Mouse (Mus musculus) stomach, embryonic 14.5 days (tissue): ENCODE data around the gene Cacng7. TPM values are rescaled to one million over a fixed set of nuclear protein-coding genes. Genes with fewer than 3 reads are reported as not detected.
A peak's percentile ranks its signal among the peaks of the same experiment; 100 is the strongest.

ENCODE experiments used
- ATAC-seq: fragments of 200-750 bp; cut with Nextera tagmentation; 2 replicates; pipeline ENCODE4 v1.8.0; 2017; ENCODE audit warnings: low read depth, moderate TSS enrichment; ENCODE audit not compliant: insufficient number of reproducible peaks, insufficient read depth, low FRiP score
- H3K27ac ChIP-seq: fragments of 300-500 bp; sonication (generic); 2 replicates; pipeline ENCODE4 v1.5.1; 2014; ENCODE audit warnings: mild to moderate bottlenecking, low read length, moderate library complexity, mixed read lengths
- H3K27me3 ChIP-seq: fragments of 300-500 bp; sonication (generic); 2 replicates; pipeline ENCODE4 v1.6.1; 2014; ENCODE audit warnings: low read length, control low read depth, mixed read lengths; ENCODE audit not compliant: control insufficient read depth, insufficient read depth
- H3K36me3 ChIP-seq: fragments of 300-500 bp; sonication (generic); 2 replicates; pipeline ENCODE4 v1.6.1; 2014; ENCODE audit warnings: mild to moderate bottlenecking, control low read depth, low read length, moderate library complexity, mixed read lengths; ENCODE audit not compliant: control insufficient read depth, insufficient read depth
- H3K4me1 ChIP-seq: fragments of 300-500 bp; sonication (generic); 2 replicates; pipeline ENCODE4 v1.6.1; 2014; ENCODE audit warnings: low read length, control low read depth, mixed read lengths; ENCODE audit not compliant: control insufficient read depth, insufficient read depth
- H3K4me2 ChIP-seq: fragments of 300-500 bp; sonication (generic); replicated peaks from 2 replicates; pipeline ENCODE4 v1.6.1; 2014; ENCODE audit warnings: low read depth, low read length, control low read depth
- H3K4me3 ChIP-seq: fragments of 300-500 bp; sonication (generic); 2 replicates; pipeline ENCODE4 v1.5.1; 2014; ENCODE audit warnings: low read depth, low read length, control low read depth
- H3K9ac ChIP-seq: fragments of 300-500 bp; sonication (generic); replicated peaks from 2 replicates; pipeline ENCODE4 v1.6.1; 2014; ENCODE audit warnings: low read depth, mild to moderate bottlenecking, control low read depth, low read length, moderate library complexity, mixed read lengths
- H3K9me3 ChIP-seq: fragments of 300-500 bp; sonication (generic); 2 replicates; pipeline ENCODE4 v1.6.1; 2016; ENCODE audit warnings: low read depth, low read length, control low read depth; ENCODE audit not compliant: control insufficient read depth
- WGBS: fragments of 180-500 bp; shearing (Covaris S2); extraction: QIAGEN DNeasy Blood & Tissue Kit; methylation state at CpG from one replicate; pipeline ENCODE4 v1.1.7; 2014; 5-methylcytosine and 5-hydroxymethylcytosine counted together
- polyA plus RNA-seq: library from polyadenylated mRNA; unstranded; fragments of >200 nt; fragmentation: Nextera tagmentation; extraction: Ambion mirVana; gene quantifications from 2 replicates; pipeline ENCODE4 v1.2.1, GENCODE M21; 2014

Gene Cacng7
- polyA plus RNA-seq = 3.2 and 3.8 TPM in 2 replicates

- Histone ChIP-seq H3K36me3 (no peaks in the 10 kb centered on the region), H3K9me3 (no peaks in the 10 kb centered on the region), H3K9ac (peak within 1 kb of the TSS; percentile 45), H3K4me3 (peak within 1 kb of the TSS; percentile 39), H3K4me1 (no peaks in the 10 kb centered on the region), H3K4me2 (peak within 1 kb of the TSS; percentile 49), H3K27me3 (no peaks in the 10 kb centered on the region), H3K27ac (peak within 1 kb of the TSS; percentile 91)
- peak; percentile 74 for ATAC-seq
- WGBS = 1% methylated on average over 62 of the region's 65 CpGs
Observed at GRCm38 (mm10) chr7:3332619-3333521, at the start of gene Cacng7. Cacng7 (plus strand) TSS chr7:3332955.

GRCm38 (mm10) chr7:3283081-3283875, 49.5 kb upstream of the Cacng7 start:
- Histone ChIP-seq H3K4me3 (no peak overlapping the region), H3K27ac (no peak overlapping the region), H3K4me2 (no peak overlapping the region), H3K27me3 (no peaks in the 10 kb centered on the region), H3K4me1 (0 out of 2 replicates have a peak, but pooled peaks cover 7% of the 10 kb centered on the region), H3K9me3 (no peaks in the 10 kb centered on the region), H3K9ac (no peak overlapping the region), H3K36me3 (no peaks in the 10 kb centered on the region)
- no peak for ATAC-seq
- 89% methylated on average over 11 of the region's 11 CpGs for WGBS

- no peaks in the 10 kb centered on the region for H3K9me3 ChIP-seq
- no peak overlapping the region for H3K4me3 ChIP-seq
- 85% methylated on average over 10 of the region's 10 CpGs for WGBS
- no peak overlapping the region for H3K9ac ChIP-seq
- H3K27ac ChIP-seq = no peak overlapping the region
- H3K4me2 ChIP-seq = no peak overlapping the region
- H3K27me3 ChIP-seq = no peaks in the 10 kb centered on the region
- 0 out of 2 replicates have a peak, but pooled peaks cover 7% of the 10 kb centered on the region for H3K4me1 ChIP-seq
- no peak for ATAC-seq
- H3K36me3 ChIP-seq = no peaks in the 10 kb centered on the region
Observed at GRCm38 (mm10) chr7:3284604-3285003, 48.2 kb upstream of the Cacng7 start.

- no peak overlapping the region for H3K9ac ChIP-seq
- no peaks in the 10 kb centered on the region for H3K36me3 ChIP-seq
- no peaks in the 10 kb centered on the region for H3K27me3 ChIP-seq
- no peak for ATAC-seq
- no peak overlapping the region for H3K4me3 ChIP-seq
- H3K4me2 ChIP-seq = no peak overlapping the region
- peaks cover 9% of the 10 kb centered on the region; the same call in 1 of the 2 replicates for H3K4me1 ChIP-seq
- no peaks in the 10 kb centered on the region for H3K9me3 ChIP-seq
- no peak overlapping the region for H3K27ac ChIP-seq
- WGBS = 87% methylated on average over 5 of the region's 5 CpGs
Observed at GRCm38 (mm10) chr7:3286036-3286435, 46.7 kb upstream of the Cacng7 start.

GRCm38 (mm10) chr7:3287186-3287585, 45.6 kb upstream of the Cacng7 start:
- no peak for ATAC-seq
- H3K4me2 ChIP-seq = no peak overlapping the region
- peak overlapping the region; percentile 67; the same call in 1 of the 2 replicates for H3K27ac ChIP-seq
- H3K4me3 ChIP-seq = no peak overlapping the region
- no peaks in the 10 kb centered on the region for H3K27me3 ChIP-seq
- H3K36me3 ChIP-seq = no peaks in the 10 kb centered on the region
- H3K4me1 ChIP-seq = peaks cover 17% of the 10 kb centered on the region; the same call in 1 of the 2 replicates
- 53% methylated on average over 7 of the region's 7 CpGs for WGBS
- H3K9me3 ChIP-seq = no peaks in the 10 kb centered on the region
- H3K9ac ChIP-seq = no peak overlapping the region

GRCm38 (mm10) chr7:3288976-3289970, 43.5 kb upstream of the Cacng7 start, which contains the start of the genes Myadm and Prkcg:
Myadm (plus strand) TSS chr7:3289080.
Prkcg (plus strand) TSS chr7:3289179.
- Histone ChIP-seq H3K27ac (peak within 1 kb of the TSS; percentile 97), H3K4me1 (peaks cover 25% of the 10 kb centered on the region; the same call in 1 of the 2 replicates), H3K27me3 (no peaks in the 10 kb centered on the region), H3K36me3 (0 out of 2 replicates have a peak, but pooled peaks cover 6% of the 10 kb centered on the region), H3K9me3 (no peaks in the 10 kb centered on the region), H3K4me2 (peak within 1 kb of the TSS; percentile 73), H3K9ac (peak within 1 kb of the TSS; percentile 52), H3K4me3 (peak within 1 kb of the TSS; percentile 54)
- peak; percentile 28 for ATAC-seq
- 1% methylated on average over 30 of the region's 30 CpGs for WGBS

GRCm38 (mm10) chr7:3290257-3291033, 42.3 kb upstream of the Cacng7 start:
- Histone ChIP-seq H3K27ac (peak overlapping the region; percentile 97), H3K27me3 (no peaks in the 10 kb centered on the region), H3K4me3 (peak overlapping the region; percentile 54), H3K36me3 (peaks cover 8% of the 10 kb centered on the region; the same call in 1 of the 2 replicates), H3K4me1 (peaks cover 29% of the 10 kb centered on the region; the same call in 1 of the 2 replicates), H3K9ac (peak overlapping the region; percentile 55), H3K9me3 (no peaks in the 10 kb centered on the region), H3K4me2 (peak overlapping the region; percentile 73)
- WGBS = 0% methylated on average over 18 of the region's 18 CpGs
- peak; percentile 88 for ATAC-seq
